Mouse (Mus musculus) mesoderm, embryonic 11.5 days (tissue): ENCODE measurements around the gene Pld2.

ENCODE experiments used
- DNase-seq: peaks from one replicate; pipeline ENCODE4 v3.0.0-alpha.2; 2012; ENCODE audit warnings: low read depth, low spot score

Gene Pld2

GRCm38 (mm10) chr11:70577201-70577600 lies 37.3 kb downstream of the Pld2 start:
- DNase-seq: no peak

GRCm38 (mm10) chr11:70578962-70579361 lies 39.1 kb downstream of the Pld2 start:
- no peak for DNase-seq

- DNase-seq: no peak
These were observed 40.0 kb downstream of the Pld2 start for GRCm38 (mm10) chr11:70579710-70580357.

GRCm38 (mm10) chr11:70580358-70580720 lies 40.5 kb downstream of the Pld2 start:
- DNase-seq: no peak

- DNase-seq: no peak
These were observed 41.1 kb downstream of the Pld2 start for GRCm38 (mm10) chr11:70580921-70581320.

- no peak for DNase-seq
These were observed 42.3 kb downstream of the Pld2 start for GRCm38 (mm10) chr11:70582196-70582595.

- DNase-seq: no peak
These were observed 43.3 kb downstream of the Pld2 start for GRCm38 (mm10) chr11:70583022-70583714.

GRCm38 (mm10) chr11:70583775-70584174 lies 43.9 kb downstream of the Pld2 start:
- DNase-seq: no peak

- no peak for DNase-seq
These were observed 45.6 kb downstream of the Pld2 start for GRCm38 (mm10) chr11:70585457-70585856.

GRCm38 (mm10) chr11:70586261-70586660 lies 46.4 kb downstream of the Pld2 start:
- no peak for DNase-seq

- DNase-seq: no peak
These were observed 47.1 kb downstream of the Pld2 start for GRCm38 (mm10) chr11:70586954-70587353.

GRCm38 (mm10) chr11:70591733-70592132 lies 51.9 kb downstream of the Pld2 start:
- DNase-seq: no peak

- no peak for DNase-seq
These were observed 54.6 kb downstream of the Pld2 start for GRCm38 (mm10) chr11:70594253-70594989.

- DNase-seq: no peak
These were observed 55.8 kb downstream of the Pld2 start for GRCm38 (mm10) chr11:70595638-70596037.

GRCm38 (mm10) chr11:70596094-70596493 lies 56.2 kb downstream of the Pld2 start:
- DNase-seq: no peak

GRCm38 (mm10) chr11:70597301-70597700 lies 57.4 kb downstream of the Pld2 start:
- no peak for DNase-seq

GRCm38 (mm10) chr11:70598451-70598953 lies 58.6 kb downstream of the Pld2 start:
- no peak for DNase-seq

- DNase-seq: peak; percentile 76
These were observed 65.2 kb downstream of the Pld2 start for GRCm38 (mm10) chr11:70605024-70605566.

- no peak for DNase-seq
These were observed 66.9 kb downstream of the Pld2 start for GRCm38 (mm10) chr11:70606717-70607116.

GRCm38 (mm10) chr11:70607611-70608010 lies 67.7 kb downstream of the Pld2 start:
- DNase-seq: no peak
